ENCODE assay signal across 8 mouse cellular contexts in the genomic region with DNA sequence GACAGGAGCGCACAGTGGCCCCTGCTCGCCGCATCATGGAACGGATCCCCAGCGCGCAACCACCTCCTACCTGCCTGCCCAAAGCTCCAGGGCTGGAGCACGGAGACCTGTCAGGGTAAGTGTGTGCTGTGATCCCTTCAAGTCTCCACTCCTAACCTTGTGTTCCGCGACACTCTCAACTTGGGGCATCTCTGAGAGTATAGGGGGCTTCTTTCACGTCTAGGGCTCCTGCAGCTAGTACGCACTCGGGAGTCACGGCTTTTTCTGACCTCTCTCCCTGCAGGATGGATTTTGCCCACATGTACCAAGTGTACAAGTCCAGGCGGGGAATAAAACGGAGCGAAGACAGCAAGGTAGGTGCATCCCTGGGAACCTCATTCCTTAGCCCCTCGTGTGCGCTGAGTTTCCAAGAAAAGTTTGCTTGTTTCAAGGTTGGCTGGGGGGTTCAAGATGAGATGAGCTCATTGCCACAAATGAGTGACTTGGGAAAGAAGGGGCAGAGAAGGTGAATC. TPM values are rescaled to one million over a fixed set of nuclear protein-coding genes. Genes with fewer than 3 reads are reported as not detected.
DNase-seq lines count a peak whose midpoint lies in the region; ATAC-seq and TF ChIP-seq lines count a peak whose summit lies in the region.

No protein-coding gene starts in this region.

- WGBS in heart, embryonic 11.5 days (ENCODE audit: insufficient replicate concordance), result 2% methylated on average over 18 of the region's 18 CpGs
- WGBS in forebrain, embryonic 16.5 days, result under 1% methylated on average over 18 of the region's 18 CpGs
- WGBS in liver, embryonic 16.5 days (ENCODE audit: insufficient replicate concordance), result 2% methylated on average over 18 of the region's 18 CpGs

- no peak for TF ChIP-seq EP300 in ES-Bruce4 (IDR thresholded peaks at IDR 0.05; ENCODE audit: insufficient read depth, low read depth, low read length)

- peak overlapping the region; percentile 99 for H3K27ac ChIP-seq in heart, embryonic 11.5 days (ENCODE audit: low read depth, low read length)
- H3K27ac ChIP-seq in ES-Bruce4 (ENCODE audit: insufficient read depth, low read length), result no peak overlapping the region
- H3K27ac ChIP-seq in forebrain, embryonic 16.5 days (ENCODE audit: low read length), result peak overlapping the region; percentile 66
- peak overlapping the region; percentile 83 for H3K27ac ChIP-seq in liver, embryonic 16.5 days (ENCODE audit: low read length)

- intact Hi-C loops in heart, postnatal 10 days (cut with DNase I), result loop anchor here (1.0 to 2.0 kb wide), 3 partner anchors 48 to 234 kb away; no protein-coding TSS in a partner anchor

- no peaks in the 10 kb centered on the region for H3K27me3 ChIP-seq in heart, embryonic 11.5 days (ENCODE audit: control insufficient read depth, insufficient read depth, low read length)
- H3K27me3 ChIP-seq in ES-Bruce4 (ENCODE audit: control insufficient read depth, insufficient read depth, low read length, poor library complexity, severe bottlenecking), result no peaks in the 10 kb centered on the region
- H3K27me3 ChIP-seq in forebrain, embryonic 16.5 days (replicated peaks; ENCODE audit: control insufficient read depth, insufficient read depth, low read length), result 0 out of 2 replicates have a peak, but pooled peaks cover 2% of the 10 kb centered on the region
- H3K27me3 ChIP-seq in liver, embryonic 16.5 days (ENCODE audit: control insufficient read depth, insufficient read depth, low read depth, low read length), result peaks cover 39% of the 10 kb centered on the region

- H3K36me3 ChIP-seq in heart, embryonic 11.5 days (ENCODE audit: control insufficient read depth, insufficient read depth, low read length), result peaks cover 6% of the 10 kb centered on the region; the same call in 1 of the 2 replicates
- peaks cover 10% of the 10 kb centered on the region for H3K36me3 ChIP-seq in ES-Bruce4 (ENCODE audit: control insufficient read depth, insufficient read depth, low read length, poor library complexity, severe bottlenecking)
- H3K36me3 ChIP-seq in forebrain, embryonic 16.5 days (ENCODE audit: control insufficient read depth, insufficient read depth), result no peaks in the 10 kb centered on the region
- H3K36me3 ChIP-seq in liver, embryonic 16.5 days (ENCODE audit: control insufficient read depth, insufficient read depth), result no peaks in the 10 kb centered on the region

- H3K4me2 ChIP-seq in heart, embryonic 11.5 days, result peak overlapping the region; percentile 84
- peak overlapping the region; percentile 98 for H3K4me2 ChIP-seq in forebrain, embryonic 16.5 days (ENCODE audit: low read length)
- peak overlapping the region; percentile 35 for H3K4me2 ChIP-seq in liver, embryonic 16.5 days (ENCODE audit: low read depth, low read length)

- no peaks in the 10 kb centered on the region for H3K9me3 ChIP-seq in heart, embryonic 11.5 days (replicated peaks; ENCODE audit: control insufficient read depth, low read length)
- H3K9me3 ChIP-seq in ES-Bruce4 (replicated peaks; ENCODE audit: control insufficient read depth, insufficient read depth, low read length, poor library complexity, severe bottlenecking), result no peaks in the 10 kb centered on the region
- H3K9me3 ChIP-seq in forebrain, embryonic 16.5 days (ENCODE audit: control insufficient read depth, low read length), result no peaks in the 10 kb centered on the region
- H3K9me3 ChIP-seq in liver, embryonic 16.5 days (replicated peaks; ENCODE audit: control insufficient read depth, low read length), result no peaks in the 10 kb centered on the region

- no peak for DNase-seq in heart, postnatal 10 days
- no peak for DNase-seq in c-Kit-positive CD71-positive TER-119-positive erythroid progenitor cells, embryonic 14.5 days (ENCODE audit: low spot score)
- no peak for DNase-seq in layer of hippocampus, adult 18-20 months (ENCODE audit: low spot score in 2 of 2)
- DNase-seq in thymus, postnatal 10 days (ENCODE audit: low spot score in 2 of 2), result no peak

- H3K4me1 ChIP-seq in heart, embryonic 11.5 days (ENCODE audit: control insufficient read depth, insufficient read depth, low read length), result peaks cover 21% of the 10 kb centered on the region
- peaks cover 4% of the 10 kb centered on the region for H3K4me1 ChIP-seq in ES-Bruce4 (ENCODE audit: control insufficient read depth, insufficient read depth, low read length)
- H3K4me1 ChIP-seq in forebrain, embryonic 16.5 days (replicated peaks; ENCODE audit: control insufficient read depth, insufficient read depth, low read length), result peaks cover 24% of the 10 kb centered on the region
- no peaks in the 10 kb centered on the region for H3K4me1 ChIP-seq in liver, embryonic 16.5 days (ENCODE audit: control insufficient read depth, low read depth, low read length)

- no peak for TF ChIP-seq POLR2A in ES-Bruce4 (IDR thresholded peaks at IDR 0.05; ENCODE audit: insufficient read depth, low read length)

- H3K4me3 ChIP-seq in heart, embryonic 11.5 days (ENCODE audit: low read depth, low read length), result peak overlapping the region; percentile 53
- H3K4me3 ChIP-seq in ES-Bruce4 (ENCODE audit: low read depth, low read length), result peak overlapping the region; percentile 92
- H3K4me3 ChIP-seq in forebrain, embryonic 16.5 days (replicated peaks; ENCODE audit: low read length), result peak overlapping the region; percentile 73
- H3K4me3 ChIP-seq in liver, embryonic 16.5 days (ENCODE audit: low read depth, low read length), result peak overlapping the region; percentile 65

- ATAC-seq in heart, embryonic 11.5 days (replicated peaks; ENCODE audit: insufficient number of reproducible peaks, low FRiP score, low TSS enrichment), result peak; percentile 2; the same call in 1 of the 2 replicates
- ATAC-seq in forebrain, embryonic 16.5 days, result no peak; the same call in 1 of the 2 replicates
- no peak for ATAC-seq in liver, embryonic 16.5 days (ENCODE audit: low read depth)

- peak overlapping the region; percentile 83 for H3K9ac ChIP-seq in heart, embryonic 11.5 days (ENCODE audit: low read depth, low read length)
- peak overlapping the region; percentile 81 for H3K9ac ChIP-seq in ES-Bruce4 (ENCODE audit: low read depth, poor library complexity, severe bottlenecking)
- H3K9ac ChIP-seq in forebrain, embryonic 16.5 days (replicated peaks; ENCODE audit: low read depth, low read length), result peak overlapping the region; percentile 78
- H3K9ac ChIP-seq in liver, embryonic 16.5 days (ENCODE audit: low read depth, low read length), result peak overlapping the region; percentile 53

- no peak for TF ChIP-seq CTCF in ES-Bruce4 (IDR thresholded peaks at IDR 0.05; ENCODE audit: low read depth, low read length)

RNA-seq across cellular contexts. Expression of gene Bhlhe40, which starts 0.5 kb away (rescaled TPM):
- 15.2 and 16.2 TPM in 2 replicates for polyA plus RNA-seq in heart, embryonic 11.5 days (2014; fragmentation: Nextera tagmentation; extraction: Ambion mirVana)
- 10 to 100 TPM; 40.0 to 40.8 TPM for total RNA-seq in heart, postnatal 10 days (2021)
- 39.2 and 40.3 TPM in 2 replicates for polyA plus RNA-seq in ES-Bruce4 (2011; ENCODE audit: insufficient read depth, insufficient read length, low read depth, missing spikeins)
- 6.5 and 7.9 TPM in 2 replicates for polyA plus RNA-seq in forebrain, embryonic 16.5 days (2015; fragmentation: Nextera tagmentation; extraction: Ambion mirVana)
- 17.9 and 21.3 TPM in 2 replicates for polyA plus RNA-seq in liver, embryonic 16.5 days (2015; fragmentation: Nextera tagmentation; extraction: Ambion mirVana)
- 100 to 1,000 TPM; 119 to 123 TPM for total RNA-seq in layer of hippocampus, adult 18-20 months (2021)

Comparison
In these comparisons a context has a peak if more than half of its experiments do, and no peak if none do; other contexts are left out.
1. H3K4me2 ChIP-seq: peak in every context shown above with its lines; median percentile 98 in forebrain, embryonic 16.5 days; 84 in heart, embryonic 11.5 days; 35 in liver, embryonic 16.5 days.